Mouse (Mus musculus): ENCODE measurements at regions not wholly inside any gene's neighbourhood (a gene's known extent, or its start where the extent isn't known, plus 50 kb on each side); places are given as distances from the start of the nearest gene placed in this dataset.

GRCm38 (mm10) chr9:73242521-73243308 lies 129.5 kb downstream of the Rsl24d1 start:
- no peak for TF ChIP-seq POLR2A (IDR thresholded peaks at IDR 0.05; ENCODE audit: insufficient read depth, low read depth, low read length)
- no peak for TF ChIP-seq CTCF (IDR thresholded peaks at IDR 0.05; ENCODE audit: insufficient read depth, low read depth, low read length)
